Mouse (Mus musculus): ENCODE measurements around the gene Slc44a3. TPM values are rescaled to one million over a fixed set of nuclear protein-coding genes. Genes with fewer than 3 reads are reported as not detected.

Gene Slc44a3
- polyA plus RNA-seq, 1 experiment, result 23.2 TPM

- 72% methylated on average over 11 of the region's 11 CpGs for WGBS
- TF ChIP-seq CTCF (IDR thresholded peaks at IDR 0.05; ENCODE audit: insufficient read depth, low read length) (no peak), POLR2A (IDR thresholded peaks at IDR 0.05; ENCODE audit: borderline replicate concordance, extremely low read depth, low read depth, low read length) (no peak)
- H3K4me3 ChIP-seq (replicated peaks; ENCODE audit: extremely low read depth, low read depth, low read length), result no peak overlapping the region
- peaks cover 3% of the 10 kb centered on the region; the same call in 1 of the 2 replicates for H3K4me1 ChIP-seq (ENCODE audit: control insufficient read depth, insufficient read depth, low read length)
- DNase-seq, result no peak
Measured at GRCm38 (mm10) chr3:121570623-121571022, 38.4 kb upstream of the Slc44a3 start.

- Histone ChIP-seq H3K4me3 (replicated peaks; ENCODE audit: extremely low read depth, low read depth, low read length) (no peak overlapping the region), H3K4me1 (ENCODE audit: control insufficient read depth, insufficient read depth, low read length) (peaks cover 3% of the 10 kb centered on the region; the same call in 1 of the 2 replicates)
- 81% methylated on average over 5 of the region's 5 CpGs for WGBS
- no peak for TF ChIP-seq CTCF (IDR thresholded peaks at IDR 0.05; ENCODE audit: insufficient read depth, low read length)
- no peak for TF ChIP-seq POLR2A (IDR thresholded peaks at IDR 0.05; ENCODE audit: borderline replicate concordance, extremely low read depth, low read depth, low read length)
- DNase-seq, result no peak
Measured at GRCm38 (mm10) chr3:121569767-121570166, 37.6 kb upstream of the Slc44a3 start.

- DNase-seq, result no peak
- Histone ChIP-seq H3K4me3 (replicated peaks; ENCODE audit: extremely low read depth, low read depth, low read length) (no peak overlapping the region), H3K4me1 (ENCODE audit: control insufficient read depth, insufficient read depth, low read length) (peaks cover 3% of the 10 kb centered on the region; the same call in 1 of the 2 replicates)
- 86% methylated on average over 9 of the region's 9 CpGs for WGBS
- TF ChIP-seq POLR2A (IDR thresholded peaks at IDR 0.05; ENCODE audit: borderline replicate concordance, extremely low read depth, low read depth, low read length), result no peak
- no peak for TF ChIP-seq CTCF (IDR thresholded peaks at IDR 0.05; ENCODE audit: insufficient read depth, low read length)
Measured at GRCm38 (mm10) chr3:121569004-121569403, 36.8 kb upstream of the Slc44a3 start.

GRCm38 (mm10) chr3:121567904-121568303 lies 35.7 kb upstream of the Slc44a3 start:
- no peak for TF ChIP-seq CTCF (IDR thresholded peaks at IDR 0.05; ENCODE audit: insufficient read depth, low read length)
- no peak for TF ChIP-seq POLR2A (IDR thresholded peaks at IDR 0.05; ENCODE audit: borderline replicate concordance, extremely low read depth, low read depth, low read length)
- no peak for DNase-seq
- H3K4me1 ChIP-seq (ENCODE audit: control insufficient read depth, insufficient read depth, low read length), result peaks cover 3% of the 10 kb centered on the region; the same call in 1 of the 2 replicates
- WGBS, result 75% methylated on average over 9 of the region's 9 CpGs
- no peak overlapping the region for H3K4me3 ChIP-seq (replicated peaks; ENCODE audit: extremely low read depth, low read depth, low read length)

GRCm38 (mm10) chr3:121567337-121567900 lies 35.2 kb upstream of the Slc44a3 start:
- no peak for DNase-seq
- TF ChIP-seq POLR2A (IDR thresholded peaks at IDR 0.05; ENCODE audit: borderline replicate concordance, extremely low read depth, low read depth, low read length), result no peak
- TF ChIP-seq CTCF (IDR thresholded peaks at IDR 0.05; ENCODE audit: insufficient read depth, low read length), result no peak
- peaks cover 3% of the 10 kb centered on the region; the same call in 1 of the 2 replicates for H3K4me1 ChIP-seq (ENCODE audit: control insufficient read depth, insufficient read depth, low read length)
- no peak overlapping the region for H3K4me3 ChIP-seq (replicated peaks; ENCODE audit: extremely low read depth, low read depth, low read length)
- WGBS, result 64% methylated on average over 2 of the region's 2 CpGs

- 51% methylated on average over 4 of the region's 4 CpGs for WGBS
- Histone ChIP-seq H3K4me1 (ENCODE audit: control insufficient read depth, insufficient read depth, low read length) (peaks cover 3% of the 10 kb centered on the region; the same call in 1 of the 2 replicates), H3K4me3 (replicated peaks; ENCODE audit: extremely low read depth, low read depth, low read length) (no peak overlapping the region)
- TF ChIP-seq CTCF (IDR thresholded peaks at IDR 0.05; ENCODE audit: insufficient read depth, low read length) (no peak), POLR2A (IDR thresholded peaks at IDR 0.05; ENCODE audit: borderline replicate concordance, extremely low read depth, low read depth, low read length) (no peak)
- DNase-seq, result no peak
Measured at GRCm38 (mm10) chr3:121566901-121567300, 34.7 kb upstream of the Slc44a3 start.

GRCm38 (mm10) chr3:121561803-121562202 lies 29.6 kb upstream of the Slc44a3 start:
- DNase-seq, result no peak
- TF ChIP-seq POLR2A (IDR thresholded peaks at IDR 0.05; ENCODE audit: borderline replicate concordance, extremely low read depth, low read depth, low read length) (no peak), CTCF (IDR thresholded peaks at IDR 0.05; ENCODE audit: insufficient read depth, low read length) (no peak)
- no peak overlapping the region for H3K4me3 ChIP-seq (replicated peaks; ENCODE audit: extremely low read depth, low read depth, low read length)
- H3K4me1 ChIP-seq (ENCODE audit: control insufficient read depth, insufficient read depth, low read length), result peaks cover 4% of the 10 kb centered on the region; the same call in 1 of the 2 replicates
- 39% methylated on average over 3 of the region's 3 CpGs for WGBS

- 70% methylated on average over 14 of the region's 14 CpGs for WGBS
- H3K4me1 ChIP-seq (ENCODE audit: control insufficient read depth, insufficient read depth, low read length), result peaks cover 7% of the 10 kb centered on the region; the same call in 1 of the 2 replicates
- peak; percentile 61 for DNase-seq
- no peak overlapping the region for H3K4me3 ChIP-seq (replicated peaks; ENCODE audit: extremely low read depth, low read depth, low read length)
- TF ChIP-seq CTCF (IDR thresholded peaks at IDR 0.05; ENCODE audit: insufficient read depth, low read length) (no peak), POLR2A (IDR thresholded peaks at IDR 0.05; ENCODE audit: borderline replicate concordance, extremely low read depth, low read depth, low read length) (no peak)
Measured at GRCm38 (mm10) chr3:121560115-121560865, 28.1 kb upstream of the Slc44a3 start.

- peaks cover 7% of the 10 kb centered on the region; the same call in 1 of the 2 replicates for H3K4me1 ChIP-seq (ENCODE audit: control insufficient read depth, insufficient read depth, low read length)
- 68% methylated on average over 15 of the region's 15 CpGs for WGBS
- DNase-seq, result peak; percentile 64
- TF ChIP-seq POLR2A (IDR thresholded peaks at IDR 0.05; ENCODE audit: borderline replicate concordance, extremely low read depth, low read depth, low read length) (peak; percentile 56; the same call in 1 of the 2 replicates), CTCF (IDR thresholded peaks at IDR 0.05; ENCODE audit: insufficient read depth, low read length) (no peak)
- no peak overlapping the region for H3K4me3 ChIP-seq (replicated peaks; ENCODE audit: extremely low read depth, low read depth, low read length)
Measured at GRCm38 (mm10) chr3:121559406-121560114, 27.4 kb upstream of the Slc44a3 start.

Data from lung, adult 2 months (tissue).